11 mouse cellular contexts compared by ENCODE assay signal in genomic region chr3:152114222-152114621, GRCm38 (mm10). TPM values are rescaled to one million over a fixed set of nuclear protein-coding genes. Genes with fewer than 3 reads are reported as not detected.
DNase-seq lines count a peak whose midpoint lies in the region; ATAC-seq lines count a peak whose summit lies in the region.
"Had no signal": no experiment of that assay in that cellular context is flagged by ENCODE, and none has a peak within 500 bp of the region (broad histone marks: within the 10 kb centered on the region; RNA-seq: fewer than 3 reads in every experiment).

No protein-coding gene starts in this region.

- no peaks in the 10 kb centered on the region for H3K9me3 ChIP-seq in heart, embryonic 13.5 days
- no peaks in the 10 kb centered on the region for H3K9me3 ChIP-seq in limb, embryonic 10.5 days (replicated peaks)
- H3K9me3 ChIP-seq: hindbrain, embryonic 15.5 days; neural tube, embryonic 13.5 days; stomach, embryonic 15.5 days had no signal

- no peak for DNase-seq in heart, postnatal 25 days (ENCODE audit: low spot score)
- DNase-seq in 3134 (ENCODE audit: extremely low read depth, insufficient read length, low spot score) = peak; percentile 47
- DNase-seq in MN1 (ENCODE audit: low spot score) = peak; percentile 31
- no peak for DNase-seq in limb, embryonic 10.5 days (ENCODE audit: low spot score)
- no peak for DNase-seq in cerebellum, postnatal 36 days
- DNase-seq in right cerebral cortex, adult 18-20 months = no peak
- no peak for DNase-seq in cerebellum, postnatal 10 days

- H3K27ac ChIP-seq in heart, embryonic 13.5 days (replicated peaks) = peak overlapping the region; percentile 69
- 0 out of 2 replicates have a peak overlapping the region, but pooled peaks have one; percentile 42 for H3K27ac ChIP-seq in limb, embryonic 10.5 days
- H3K27ac ChIP-seq: hindbrain, embryonic 15.5 days; neural tube, embryonic 13.5 days had no signal

- no peaks in the 10 kb centered on the region for H3K36me3 ChIP-seq in heart, embryonic 13.5 days
- no peaks in the 10 kb centered on the region for H3K36me3 ChIP-seq in limb, embryonic 10.5 days
- H3K36me3 ChIP-seq: hindbrain, embryonic 15.5 days; neural tube, embryonic 13.5 days; stomach, embryonic 15.5 days had no signal

- H3K4me2 ChIP-seq in heart, embryonic 13.5 days = peak overlapping the region; percentile 54
- H3K4me2 ChIP-seq: hindbrain, embryonic 15.5 days had no signal

- WGBS in heart, embryonic 13.5 days = 44% methylated on average over 4 of the region's 4 CpGs
- WGBS in limb, embryonic 10.5 days = 55% methylated on average over 4 of the region's 4 CpGs

- no peak overlapping the region for H3K4me3 ChIP-seq in heart, embryonic 13.5 days
- H3K4me3 ChIP-seq in limb, embryonic 10.5 days = no peak overlapping the region
- H3K4me3 ChIP-seq: hindbrain, embryonic 15.5 days; neural tube, embryonic 13.5 days; stomach, embryonic 15.5 days had no signal

- peaks cover 45% of the 10 kb centered on the region for H3K4me1 ChIP-seq in heart, embryonic 13.5 days
- peaks cover 27% of the 10 kb centered on the region for H3K4me1 ChIP-seq in limb, embryonic 10.5 days

- intact Hi-C loops in heart, postnatal 25 days (cut with DNase I) = loop anchor here (5.0 kb wide), 2 partner anchors 33 to 78 kb away; no protein-coding TSS in a partner anchor

- ATAC-seq in heart, embryonic 13.5 days (ENCODE audit: extremely low read depth, insufficient number of reproducible peaks, low FRiP score, low TSS enrichment) = no peak

- no peak overlapping the region for H3K9ac ChIP-seq in heart, embryonic 13.5 days
- H3K9ac ChIP-seq: hindbrain, embryonic 15.5 days; neural tube, embryonic 13.5 days; stomach, embryonic 15.5 days had no signal

- peaks cover 10% of the 10 kb centered on the region; the same call in 1 of the 2 replicates for H3K27me3 ChIP-seq in heart, embryonic 13.5 days (replicated peaks)
- H3K27me3 ChIP-seq in limb, embryonic 10.5 days (ENCODE audit: low read depth, poor library complexity, severe bottlenecking) = no peaks in the 10 kb centered on the region
- H3K27me3 ChIP-seq: hindbrain, embryonic 15.5 days; stomach, embryonic 15.5 days had no signal

RNA-seq across cellular contexts. Expression of gene Gipc2, which starts 51.8 kb away (rescaled TPM):
- polyA plus RNA-seq in heart, embryonic 13.5 days (2015; fragmentation: Nextera tagmentation; extraction: Ambion mirVana) = 3.2 and 4.6 TPM in 2 replicates
- 1 to 10 TPM; 3.6 to 4.0 TPM for total RNA-seq in heart, postnatal 25 days (2021)
- polyA plus RNA-seq in limb, embryonic 10.5 days (2016; fragmentation: Nextera tagmentation; extraction: Ambion mirVana) = 2.1 and 4.5 TPM in 2 replicates

Comparison
In these comparisons a context has a peak if more than half of its experiments do, and no peak if none do; other contexts are left out.
1. DNase-seq: peak in 3134 (single experiment) and MN1 (single experiment); none in heart, postnatal 25 days (single experiment), limb, embryonic 10.5 days (single experiment), cerebellum, postnatal 36 days (0 of 2), right cerebral cortex, adult 18-20 months (single experiment) and cerebellum, postnatal 10 days (0 of 2).